Mouse (Mus musculus): ENCODE measurements at regions not wholly inside any gene's neighbourhood (a gene's known extent, or its start where the extent isn't known, plus 50 kb on each side); places are given as distances from the start of the nearest gene placed in this dataset.

GRCm38 (mm10) chr10:39316533-39316932 lies 52.1 kb upstream of the Fyn start:
- no peak for TF ChIP-seq CTCF (IDR thresholded peaks at IDR 0.05; ENCODE audit: low read depth)
- TF ChIP-seq EP300 (IDR thresholded peaks at IDR 0.05; ENCODE audit: low read depth), result no peak
- ATAC-seq (ENCODE audit: insufficient read depth, low read depth) (no peak), DNase-seq (ENCODE audit: low spot score) (peak; percentile 18)
- Histone ChIP-seq H3K4me2 (ENCODE audit: low read depth, low read length) (no peak overlapping the region), H3K9ac (replicated peaks; ENCODE audit: low read depth, low read length) (no peak overlapping the region), H3K27ac (ENCODE audit: low read depth) (peak overlapping the region; percentile 46; the same call in 1 of the 2 replicates), H3K4me1 (ENCODE audit: control insufficient read depth, insufficient read depth) (peaks cover 11% of the 10 kb centered on the region), H3K4me3 (ENCODE audit: low read depth, low read length) (no peak overlapping the region), H3K27me3 (ENCODE audit: control insufficient read depth, insufficient read depth, low read length) (no peaks in the 10 kb centered on the region), H3K36me3 (replicated peaks; ENCODE audit: control insufficient read depth, insufficient read depth, low read length) (no peaks in the 10 kb centered on the region), H3K9me3 (replicated peaks; ENCODE audit: control insufficient read depth, low read length) (no peaks in the 10 kb centered on the region)
- WGBS, result 47% methylated on average over 4 of the region's 4 CpGs

- TF ChIP-seq EP300 (IDR thresholded peaks at IDR 0.05; ENCODE audit: low read depth) (no peak), CTCF (IDR thresholded peaks at IDR 0.05; ENCODE audit: low read depth) (no peak)
- no peaks in the 10 kb centered on the region for H3K27me3 ChIP-seq (ENCODE audit: control insufficient read depth, insufficient read depth, low read length)
- H3K4me2 ChIP-seq (ENCODE audit: low read depth, low read length), result no peak overlapping the region
Measured at GRCm38 (mm10) chr10:39315434-39316174, 53.1 kb upstream of the Fyn start.

GRCm38 (mm10) chr10:39311501-39311900 lies 57.2 kb upstream of the Fyn start:
- 84% methylated on average over 1 of the region's 1 CpGs for WGBS
- no peak overlapping the region for H3K27ac ChIP-seq (ENCODE audit: low read depth)
- H3K9me3 ChIP-seq (replicated peaks; ENCODE audit: control insufficient read depth, low read length), result no peaks in the 10 kb centered on the region
- no peaks in the 10 kb centered on the region for H3K36me3 ChIP-seq (replicated peaks; ENCODE audit: control insufficient read depth, insufficient read depth, low read length)
- no peaks in the 10 kb centered on the region for H3K27me3 ChIP-seq (ENCODE audit: control insufficient read depth, insufficient read depth, low read length)
- no peak overlapping the region for H3K4me2 ChIP-seq (ENCODE audit: low read depth, low read length)
- no peak overlapping the region for H3K4me3 ChIP-seq (ENCODE audit: low read depth, low read length)
- ATAC-seq (ENCODE audit: insufficient read depth, low read depth), result no peak
- no peak for TF ChIP-seq EP300 (IDR thresholded peaks at IDR 0.05; ENCODE audit: low read depth)
- TF ChIP-seq CTCF (IDR thresholded peaks at IDR 0.05; ENCODE audit: low read depth), result no peak
- no peak for DNase-seq (ENCODE audit: low spot score)
- H3K4me1 ChIP-seq (ENCODE audit: control insufficient read depth, insufficient read depth), result no peaks in the 10 kb centered on the region
- H3K9ac ChIP-seq (replicated peaks; ENCODE audit: low read depth, low read length), result no peak overlapping the region

More at GRCm38 (mm10) chr10:39315434-39316174, 53.1 kb upstream of the Fyn start:
- H3K4me1 ChIP-seq (ENCODE audit: control insufficient read depth, insufficient read depth), result 0 out of 2 replicates have a peak, but pooled peaks cover 1% of the 10 kb centered on the region
- 65% methylated on average over 6 of the region's 6 CpGs for WGBS
- no peak overlapping the region for H3K4me3 ChIP-seq (ENCODE audit: low read depth, low read length)
- H3K27ac ChIP-seq (ENCODE audit: low read depth), result no peak overlapping the region; the same call in 1 of the 2 replicates
- H3K36me3 ChIP-seq (replicated peaks; ENCODE audit: control insufficient read depth, insufficient read depth, low read length), result no peaks in the 10 kb centered on the region
- no peak for ATAC-seq (ENCODE audit: insufficient read depth, low read depth)
- no peaks in the 10 kb centered on the region for H3K9me3 ChIP-seq (replicated peaks; ENCODE audit: control insufficient read depth, low read length)
- no peak overlapping the region for H3K9ac ChIP-seq (replicated peaks; ENCODE audit: low read depth, low read length)
- no peak for DNase-seq (ENCODE audit: low spot score)

- ATAC-seq (ENCODE audit: insufficient read depth, low read depth) (no peak), DNase-seq (ENCODE audit: low spot score) (no peak)
- Histone ChIP-seq H3K36me3 (replicated peaks; ENCODE audit: control insufficient read depth, insufficient read depth, low read length) (no peaks in the 10 kb centered on the region), H3K27ac (ENCODE audit: low read depth) (no peak overlapping the region), H3K4me2 (ENCODE audit: low read depth, low read length) (no peak overlapping the region), H3K4me3 (ENCODE audit: low read depth, low read length) (no peak overlapping the region), H3K4me1 (ENCODE audit: control insufficient read depth, insufficient read depth) (no peaks in the 10 kb centered on the region), H3K9me3 (replicated peaks; ENCODE audit: control insufficient read depth, low read length) (no peaks in the 10 kb centered on the region), H3K27me3 (ENCODE audit: control insufficient read depth, insufficient read depth, low read length) (no peaks in the 10 kb centered on the region), H3K9ac (replicated peaks; ENCODE audit: low read depth, low read length) (no peak overlapping the region)
- WGBS, result 66% methylated on average over 1 of the region's 1 CpGs
- no peak for TF ChIP-seq CTCF (IDR thresholded peaks at IDR 0.05; ENCODE audit: low read depth)
- TF ChIP-seq EP300 (IDR thresholded peaks at IDR 0.05; ENCODE audit: low read depth), result no peak
Measured at GRCm38 (mm10) chr10:39308535-39308934, 60.1 kb upstream of the Fyn start.

- Histone ChIP-seq H3K4me2 (ENCODE audit: low read depth, low read length) (no peak overlapping the region), H3K4me1 (ENCODE audit: control insufficient read depth, insufficient read depth) (peaks cover 12% of the 10 kb centered on the region), H3K4me3 (ENCODE audit: low read depth, low read length) (no peak overlapping the region), H3K27me3 (ENCODE audit: control insufficient read depth, insufficient read depth, low read length) (no peaks in the 10 kb centered on the region), H3K9ac (replicated peaks; ENCODE audit: low read depth, low read length) (no peak overlapping the region), H3K27ac (ENCODE audit: low read depth) (no peak overlapping the region), H3K9me3 (replicated peaks; ENCODE audit: control insufficient read depth, low read length) (no peaks in the 10 kb centered on the region; the same call in 1 of the 2 replicates), H3K36me3 (replicated peaks; ENCODE audit: control insufficient read depth, insufficient read depth, low read length) (no peaks in the 10 kb centered on the region)
- 71% methylated on average over 11 of the region's 11 CpGs for whole genome bisulfite sequencing
- no peak for TF ChIP-seq CTCF (IDR thresholded peaks at IDR 0.05; ENCODE audit: low read depth)
- no peak for TF ChIP-seq EP300 (IDR thresholded peaks at IDR 0.05; ENCODE audit: low read depth)
- no peak for ATAC-seq (ENCODE audit: insufficient read depth, low read depth)
- DNase-seq (ENCODE audit: low spot score), result no peak
Measured at GRCm38 (mm10) chr10:39292703-39293496, 75.8 kb upstream of the Fyn start.

Data from heart, postnatal 0 days (tissue).